Mouse (Mus musculus) liver, postnatal 0 days (tissue): ENCODE measurements around the gene Rnf19b. TPM values are rescaled to one million over a fixed set of nuclear protein-coding genes. Genes with fewer than 3 reads are reported as not detected.
A peak's percentile ranks its signal among the peaks of the same experiment; 100 is the strongest.

Source experiments
- ATAC-seq: fragments of 200-750 bp; cut with Nextera tagmentation; 2 replicates; pipeline ENCODE4 v1.8.0; 2017; ENCODE audit warnings: mild to moderate bottlenecking, moderate library complexity
- DNase-seq: peaks from one replicate; pipeline ENCODE4 v3.0.0-alpha.2; 2016
- H3K27ac ChIP-seq: fragments of 300-500 bp; sonication (generic); 2 replicates; pipeline ENCODE4 v1.5.1; 2014; ENCODE audit warnings: antibody characterized with exemption, moderate library complexity, mild to moderate bottlenecking, low read depth
- H3K27me3 ChIP-seq: fragments of 300-500 bp; sonication (generic); 2 replicates; pipeline ENCODE4 v1.6.1; 2014; ENCODE audit warnings: low read length, control low read depth, mixed read lengths; ENCODE audit not compliant: insufficient read depth
- H3K36me3 ChIP-seq: fragments of 300-500 bp; sonication (generic); replicated peaks from 2 replicates; pipeline ENCODE4 v1.6.1; 2014; ENCODE audit warnings: mild to moderate bottlenecking, control low read depth, low read length, moderate library complexity, mixed read lengths; ENCODE audit not compliant: insufficient read depth
- H3K4me1 ChIP-seq: fragments of 300-500 bp; sonication (generic); 2 replicates; pipeline ENCODE4 v1.6.1; 2014; ENCODE audit warnings: antibody characterized with exemption, mild to moderate bottlenecking, control low read depth; ENCODE audit not compliant: insufficient read depth
- H3K4me2 ChIP-seq: fragments of 300-500 bp; sonication (generic); 2 replicates; pipeline ENCODE4 v1.6.1; 2014; ENCODE audit warnings: low read depth, mild to moderate bottlenecking, low read length, moderate library complexity, mixed read lengths
- H3K4me3 ChIP-seq: fragments of 300-500 bp; sonication (generic); 2 replicates; pipeline ENCODE4 v1.5.1; 2014; ENCODE audit warnings: low read depth, low read length
- H3K9ac ChIP-seq: fragments of 300-500 bp; sonication (generic); replicated peaks from 2 replicates; pipeline ENCODE4 v1.6.1; 2014; ENCODE audit warnings: mild to moderate bottlenecking, moderate library complexity
- H3K9me3 ChIP-seq: fragments of 300-500 bp; sonication (generic); 2 replicates; pipeline ENCODE4 v1.6.1; 2016; ENCODE audit warnings: mild to moderate bottlenecking, control low read depth, low read length, mixed read lengths
- CTCF ChIP-seq: sonication (generic); IDR thresholded peaks from 2 replicates; pipeline ENCODE4 v1.5.1; 2016; ENCODE audit warnings: antibody characterized with exemption, low read depth
- EP300 ChIP-seq: IDR thresholded peaks from 2 replicates; pipeline ENCODE4 v1.6.1; 2016; ENCODE audit warnings: antibody characterized with exemption, low read depth, mild to moderate bottlenecking
- WGBS: fragments of 180-500 bp; shearing (Covaris S2); extraction: QIAGEN DNeasy Blood & Tissue Kit; methylation state at CpG from one replicate; pipeline ENCODE4 v1.1.7; 2014; ENCODE audit not compliant: insufficient replicate concordance; 5-methylcytosine and 5-hydroxymethylcytosine counted together
- polyA plus RNA-seq: library from polyadenylated mRNA; unstranded; fragments of >200 nt; fragmentation: Nextera tagmentation; extraction: Ambion mirVana; gene quantifications from 2 replicates; pipeline ENCODE4 v1.2.1, GENCODE M21; 2015

Gene Rnf19b
- polyA plus RNA-seq, 1 experiment from 2014 or later = 5.5 TPM

GRCm38 (mm10) chr4:129055562-129055961, 2.5 kb upstream of the Rnf19b start:
- ATAC-seq (no peak), DNase-seq (no peak)
- no peak overlapping the region for H3K27ac ChIP-seq
- H3K4me2 ChIP-seq = no peak overlapping the region
- H3K4me3 ChIP-seq = no peak overlapping the region
- peaks cover 18% of the 10 kb centered on the region for H3K4me1 ChIP-seq
- H3K36me3 ChIP-seq = no peaks in the 10 kb centered on the region
- no peak overlapping the region for H3K9ac ChIP-seq
- TF ChIP-seq EP300 (no peak), CTCF (no peak)
- H3K9me3 ChIP-seq = no peaks in the 10 kb centered on the region
- 70% methylated on average over 5 of the region's 5 CpGs for WGBS
- no peaks in the 10 kb centered on the region for H3K27me3 ChIP-seq

- DNase-seq = peak; percentile 98
- 4% methylated on average over 29 of the region's 44 CpGs for WGBS
Observed at GRCm38 (mm10) chr4:129057533-129058206, 401 bp upstream of the Rnf19b start.

DNA sequence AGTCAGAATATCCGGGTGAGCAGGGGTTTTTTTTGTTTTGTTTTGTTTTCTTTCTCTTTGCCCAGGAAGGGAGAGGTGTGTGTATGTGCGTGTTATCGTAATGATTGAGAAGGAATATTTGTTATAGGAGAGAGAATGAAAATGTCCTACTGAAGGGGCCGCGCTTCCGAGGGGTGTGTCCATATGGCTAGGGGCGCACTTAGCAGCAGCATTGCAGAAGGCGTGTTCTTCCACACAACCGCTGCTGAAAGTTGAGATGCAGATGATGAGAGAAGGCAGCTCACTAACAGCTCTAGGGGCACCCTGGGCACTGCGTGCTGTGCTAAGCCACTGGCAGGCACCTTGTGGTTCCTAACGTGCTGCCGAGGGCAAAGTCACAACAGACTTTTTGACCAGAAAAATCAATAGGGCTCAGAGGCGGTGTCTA, 1.1 kb downstream of the Rnf19b start:
- Histone ChIP-seq H3K27me3 (no peaks in the 10 kb centered on the region), H3K4me1 (peaks cover 20% of the 10 kb centered on the region), H3K4me2 (peak overlapping the region; percentile 100), H3K27ac (peak overlapping the region; percentile 87), H3K9ac (peak overlapping the region; percentile 90), H3K9me3 (no peaks in the 10 kb centered on the region), H3K4me3 (peak overlapping the region; percentile 92), H3K36me3 (no peaks in the 10 kb centered on the region)
- DNase-seq (peak; percentile 48), ATAC-seq (no peak)
- no peak for TF ChIP-seq CTCF
- TF ChIP-seq EP300 = no peak
- WGBS = 2% methylated on average over 13 of the region's 13 CpGs

More at GRCm38 (mm10) chr4:129057533-129058206, 401 bp upstream of the Rnf19b start:
- no peaks in the 10 kb centered on the region for H3K36me3 ChIP-seq
- H3K27ac ChIP-seq = peak overlapping the region; percentile 87
- peaks cover 15% of the 10 kb centered on the region for H3K4me1 ChIP-seq
- peak overlapping the region; percentile 100 for H3K4me2 ChIP-seq
- H3K9ac ChIP-seq = peak overlapping the region; percentile 90
- H3K27me3 ChIP-seq = no peaks in the 10 kb centered on the region
- TF ChIP-seq CTCF = no peak
- no peak for TF ChIP-seq EP300
- H3K4me3 ChIP-seq = peak overlapping the region; percentile 92
- H3K9me3 ChIP-seq = no peaks in the 10 kb centered on the region
- peak; percentile 97 for ATAC-seq

GRCm38 (mm10) chr4:129059922-129060321, 1.9 kb downstream of the Rnf19b start:
- no peaks in the 10 kb centered on the region for H3K36me3 ChIP-seq
- no peak for DNase-seq
- H3K4me3 ChIP-seq = peak overlapping the region; percentile 92
- H3K9ac ChIP-seq = peak overlapping the region; percentile 47
- peaks cover 20% of the 10 kb centered on the region for H3K4me1 ChIP-seq
- H3K9me3 ChIP-seq = no peaks in the 10 kb centered on the region
- no peaks in the 10 kb centered on the region for H3K27me3 ChIP-seq
- peak overlapping the region; percentile 100 for H3K4me2 ChIP-seq
- ATAC-seq = no peak
- WGBS = 16% methylated on average over 4 of the region's 4 CpGs
- no peak for TF ChIP-seq CTCF
- peak overlapping the region; percentile 87 for H3K27ac ChIP-seq

GRCm38 (mm10) chr4:129061486-129061885, 3.4 kb downstream of the Rnf19b start:
- no peak overlapping the region for H3K27ac ChIP-seq
- peaks cover 22% of the 10 kb centered on the region for H3K4me1 ChIP-seq
- DNase-seq (no peak), ATAC-seq (no peak)
- H3K9ac ChIP-seq = no peak overlapping the region
- 90% methylated on average over 1 of the region's 1 CpGs for WGBS
- no peaks in the 10 kb centered on the region for H3K9me3 ChIP-seq
- H3K36me3 ChIP-seq = no peaks in the 10 kb centered on the region
- H3K27me3 ChIP-seq = no peaks in the 10 kb centered on the region
- H3K4me2 ChIP-seq = no peak overlapping the region
- H3K4me3 ChIP-seq = no peak overlapping the region
- TF ChIP-seq CTCF (no peak), EP300 (no peak)

- Histone ChIP-seq H3K9ac (no peak overlapping the region), H3K4me2 (no peak overlapping the region), H3K36me3 (no peaks in the 10 kb centered on the region), H3K9me3 (no peaks in the 10 kb centered on the region), H3K4me1 (peaks cover 20% of the 10 kb centered on the region), H3K27me3 (no peaks in the 10 kb centered on the region), H3K27ac (no peak overlapping the region), H3K4me3 (no peak overlapping the region)
- DNase-seq (no peak), ATAC-seq (no peak)
- no peak for TF ChIP-seq EP300
- 0 out of 2 replicates have a peak, but pooled peaks have one; percentile 12 for TF ChIP-seq CTCF
- 69% methylated on average over 3 of the region's 3 CpGs for WGBS
Observed at GRCm38 (mm10) chr4:129062281-129063075, 4.4 kb downstream of the Rnf19b start.
